Mouse (Mus musculus) MEL (cell line): ENCODE measurements around the gene Gm20388.

Source experiments
- CHD2 ChIP-seq: IDR thresholded peaks from 2 replicates; pipeline ENCODE4 v1.6.1; 2011; ENCODE audit warnings: low read length, improper control_type of control experiment
- CTCF ChIP-seq, 3 experiments: IDR thresholded peaks in 2 of 3; conservative IDR thresholded peaks in 1 of 3; 2 replicates each; pipeline ENCODE4 v1.5.1; 2011 to 2012; ENCODE audit warnings: low read length in 3 of 3, low read depth in 2 of 3, mild to moderate bottlenecking in 2 of 3, improper control_type of control experiment in 1 of 3, inconsistent platforms in 1 of 3, mixed read lengths in 1 of 3, moderate library complexity in 1 of 3; ENCODE audit not compliant: control insufficient read depth in 1 of 3, insufficient read depth in 1 of 3, poor library complexity in 1 of 3, severe bottlenecking in 1 of 3
- EP300 ChIP-seq, 2 experiments: IDR thresholded peaks; 2 replicates each; pipeline ENCODE4 v1.6.1; 2011; ENCODE audit warnings: improper control_type of control experiment in 2 of 2, low read length in 2 of 2, low read depth in 1 of 2, mild to moderate bottlenecking in 1 of 2
- GABPA ChIP-seq: IDR thresholded peaks from 2 replicates; pipeline ENCODE4 v1.6.1; 2012; ENCODE audit warnings: low read depth, mild to moderate bottlenecking, inconsistent platforms, low read length, improper control_type of control experiment, moderate library complexity
- GATA1 ChIP-seq: IDR thresholded peaks from 2 replicates; pipeline ENCODE4 v1.6.1; 2011; ENCODE audit warnings: low read depth, low read length, improper control_type of control experiment
- JUND ChIP-seq: IDR thresholded peaks from 2 replicates; pipeline ENCODE4 v1.6.1; 2011; ENCODE audit warnings: low read depth, mild to moderate bottlenecking, improper control_type of control experiment, low read length
- NELFE ChIP-seq: IDR thresholded peaks from 2 replicates; pipeline ENCODE4 v1.6.1; 2011; ENCODE audit warnings: low read depth, low read length, improper control_type of control experiment
- POLR2A ChIP-seq, 2 experiments: IDR thresholded peaks; 2 replicates each; pipeline ENCODE4 v1.6.1; 2011 to 2012; ENCODE audit warnings: low read length in 2 of 2, mild to moderate bottlenecking in 2 of 2, control low read depth in 1 of 2, improper control_type of control experiment in 1 of 2, low read depth in 1 of 2, moderate library complexity in 1 of 2; ENCODE audit not compliant: control insufficient read depth in 1 of 2, insufficient read depth in 1 of 2, poor library complexity in 1 of 2
- POLR2AphosphoS2 ChIP-seq: IDR thresholded peaks from 2 replicates; pipeline ENCODE4 v1.6.1; 2011; ENCODE audit warnings: low read length, improper control_type of control experiment
- SIN3A ChIP-seq: IDR thresholded peaks from 2 replicates; pipeline ENCODE4 v1.6.1; 2012; ENCODE audit warnings: low read length, improper control_type of control experiment, inconsistent platforms
- USF1 ChIP-seq: IDR thresholded peaks from 2 replicates; pipeline ENCODE4 v1.6.1; 2014; ENCODE audit warnings: low read depth, mild to moderate bottlenecking, inconsistent platforms, low read length, improper control_type of control experiment, moderate library complexity
- ZC3H11A ChIP-seq: IDR thresholded peaks from 2 replicates; pipeline ENCODE4 v1.6.1; 2012; ENCODE audit warnings: low read depth, mild to moderate bottlenecking, inconsistent platforms, low read length, improper control_type of control experiment
- ZNF384 ChIP-seq: IDR thresholded peaks from 2 replicates; pipeline ENCODE4 v1.6.1; 2012; ENCODE audit warnings: low read depth, mild to moderate bottlenecking, inconsistent platforms, low read length, improper control_type of control experiment

DNA sequence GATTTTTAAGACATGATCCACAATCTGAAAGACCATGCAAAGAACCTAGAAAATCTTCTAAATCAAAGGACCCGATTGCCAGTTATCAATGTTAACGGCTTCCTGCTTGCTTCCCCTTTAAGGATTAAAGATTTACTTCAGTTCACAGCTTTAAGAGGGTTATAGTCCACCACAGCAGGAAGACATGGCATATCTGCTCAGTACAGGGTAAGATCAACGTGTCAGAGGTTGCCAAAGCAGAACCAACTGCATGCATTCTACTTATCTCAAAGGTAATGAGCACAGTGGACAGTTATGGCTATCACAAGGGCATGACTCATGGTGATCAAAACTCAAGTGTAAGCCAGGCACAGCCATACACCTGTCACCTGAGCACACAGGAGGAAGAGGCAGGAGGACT is 3078.3 kb downstream of the Gm20388 start:
- TF ChIP-seq CHD2 (no peak), CTCF (IDR thresholded peaks at IDR 0.05 in 2 of 3, conservative IDR thresholded peaks at IDR 0.05 in 1 of 3; ENCODE audit: control insufficient read depth in 1 of 3, insufficient read depth in 1 of 3, low read depth in 2 of 3, low read length in 3 of 3, poor library complexity in 1 of 3, severe bottlenecking in 1 of 3) (no peak), POLR2A (IDR thresholded peaks at IDR 0.05; ENCODE audit: control insufficient read depth in 1 of 2, insufficient read depth in 1 of 2, low read depth in 1 of 2, low read length in 2 of 2, poor library complexity in 1 of 2) (no peak), ZNF384 (no peak), GABPA (no peak), GATA1 (peak; percentile 57; the same call in 1 of the 2 replicates), ZC3H11A (no peak), EP300 (IDR thresholded peaks at IDR 0.05; ENCODE audit: low read depth in 1 of 2, low read length in 2 of 2) (peak; percentile 80 to 88), NELFE (no peak), USF1 (no peak), JUND (0 out of 2 replicates have a peak, but pooled peaks have one; percentile 48), POLR2AphosphoS2 (no peak), SIN3A (peak; percentile 32; the same call in 1 of the 2 replicates)
